Mouse (Mus musculus): ENCODE measurements around the gene Mettl7a2. TPM values are rescaled to one million over a fixed set of nuclear protein-coding genes. Genes with fewer than 3 reads are reported as not detected.
A peak's percentile ranks its signal among the peaks of the same experiment; 100 is the strongest.
"Not testable (repeated sequence)": the region's sequence is repeated elsewhere in the genome, so short reads cannot be mapped to it uniquely, and the experiment has no call there.

Mettl7a2 gene
- not detected in 2 replicates for polyA plus RNA-seq (2015; fragmentation: Nextera tagmentation; extraction: Ambion mirVana)

GRCm38 (mm10) chr15:100352711-100353250 lies at the start of gene Mettl7a2, which contains the start of gene Methig1:
Mettl7a2 (plus strand) TSS chr15:100353200.
Methig1 (plus strand) TSS chr15:100353149.
- no peak for ATAC-seq (ENCODE audit: insufficient read depth, low FRiP score)
- Histone ChIP-seq H3K4me3 (replicated peaks; ENCODE audit: low read length) (no peak within 1 kb of the TSS), H3K4me2 (ENCODE audit: low read depth, low read length) (no peak within 1 kb of the TSS), H3K36me3 (ENCODE audit: control insufficient read depth, insufficient read depth, low read length) (no peaks in the 10 kb centered on the region), H3K4me1 (ENCODE audit: control insufficient read depth, insufficient read depth, low read length) (no peaks in the 10 kb centered on the region), H3K27me3 (ENCODE audit: control insufficient read depth, insufficient read depth, low read length) (no peaks in the 10 kb centered on the region), H3K9ac (ENCODE audit: low read length) (no peak within 1 kb of the TSS), H3K27ac (ENCODE audit: low read length) (no peak within 1 kb of the TSS), H3K9me3 (replicated peaks; ENCODE audit: control insufficient read depth, low read length) (no peaks in the 10 kb centered on the region)
- WGBS, result 79% methylated on average over 10 of the region's 10 CpGs

GRCm38 (mm10) chr15:100303428-100304018 lies 49.5 kb upstream of the Mettl7a2 start:
- no peak for ATAC-seq (ENCODE audit: insufficient read depth, low FRiP score)
- H3K36me3 ChIP-seq (ENCODE audit: control insufficient read depth, insufficient read depth, low read length), result no peaks in the 10 kb centered on the region
- H3K27ac ChIP-seq (ENCODE audit: low read length), result peak overlapping the region; percentile 94; the same call in 1 of the 2 replicates
- H3K9ac ChIP-seq (ENCODE audit: low read length), result no peak overlapping the region
- peaks cover 5% of the 10 kb centered on the region; the same call in 1 of the 2 replicates for H3K4me1 ChIP-seq (ENCODE audit: control insufficient read depth, insufficient read depth, low read length)
- peak overlapping the region; percentile 84 for H3K4me2 ChIP-seq (ENCODE audit: low read depth, low read length)
- WGBS, result 43% methylated on average over 8 of the region's 8 CpGs
- peak overlapping the region; percentile 61 for H3K4me3 ChIP-seq (replicated peaks; ENCODE audit: low read length)
- H3K9me3 ChIP-seq (replicated peaks; ENCODE audit: control insufficient read depth, low read length), result no peaks in the 10 kb centered on the region
- H3K27me3 ChIP-seq (ENCODE audit: control insufficient read depth, insufficient read depth, low read length), result no peaks in the 10 kb centered on the region

- peaks cover 5% of the 10 kb centered on the region; the same call in 1 of the 2 replicates for H3K4me1 ChIP-seq (ENCODE audit: control insufficient read depth, insufficient read depth, low read length)
- H3K27me3 ChIP-seq (ENCODE audit: control insufficient read depth, insufficient read depth, low read length), result no peaks in the 10 kb centered on the region
- peak; percentile 81 for ATAC-seq (ENCODE audit: insufficient read depth, low FRiP score)
- no peaks in the 10 kb centered on the region for H3K9me3 ChIP-seq (replicated peaks; ENCODE audit: control insufficient read depth, low read length)
- peak within 1 kb of the TSS; percentile 84 for H3K4me2 ChIP-seq (ENCODE audit: low read depth, low read length)
- peak within 1 kb of the TSS; percentile 94 for H3K27ac ChIP-seq (ENCODE audit: low read length)
- peak within 1 kb of the TSS; percentile 78 for H3K9ac ChIP-seq (ENCODE audit: low read length)
- 2% methylated on average over 24 of the region's 30 CpGs for WGBS
- no peaks in the 10 kb centered on the region for H3K36me3 ChIP-seq (ENCODE audit: control insufficient read depth, insufficient read depth, low read length)
- peak within 1 kb of the TSS; percentile 61 for H3K4me3 ChIP-seq (replicated peaks; ENCODE audit: low read length)
Observed at GRCm38 (mm10) chr15:100304019-100304991, 48.7 kb upstream of the Mettl7a2 start, which contains the start of gene Mettl7a1. Mettl7a1 (plus strand) TSS chr15:100304140.

- Histone ChIP-seq H3K9ac (ENCODE audit: low read length) (no peak overlapping the region), H3K27me3 (ENCODE audit: control insufficient read depth, insufficient read depth, low read length) (no peaks in the 10 kb centered on the region), H3K27ac (ENCODE audit: low read length) (no peak overlapping the region), H3K4me3 (replicated peaks; ENCODE audit: low read length) (no peak overlapping the region), H3K36me3 (ENCODE audit: control insufficient read depth, insufficient read depth, low read length) (no peaks in the 10 kb centered on the region), H3K9me3 (replicated peaks; ENCODE audit: control insufficient read depth, low read length) (no peaks in the 10 kb centered on the region), H3K4me1 (ENCODE audit: control insufficient read depth, insufficient read depth, low read length) (peaks cover 5% of the 10 kb centered on the region; the same call in 1 of the 2 replicates), H3K4me2 (ENCODE audit: low read depth, low read length) (no peak overlapping the region)
- WGBS, result 82% methylated on average over 2 of the region's 2 CpGs
- ATAC-seq (ENCODE audit: insufficient read depth, low FRiP score), result no peak
Observed at GRCm38 (mm10) chr15:100306201-100306600, 46.8 kb upstream of the Mettl7a2 start.

- not testable (repeated sequence) for H3K4me1 ChIP-seq (ENCODE audit: control insufficient read depth, insufficient read depth, low read length); H3K27me3 ChIP-seq (ENCODE audit: control insufficient read depth, insufficient read depth, low read length); H3K9ac ChIP-seq (ENCODE audit: low read length); ATAC-seq (ENCODE audit: insufficient read depth, low FRiP score); H3K36me3 ChIP-seq (ENCODE audit: control insufficient read depth, insufficient read depth, low read length); H3K27ac ChIP-seq (ENCODE audit: low read length); H3K4me2 ChIP-seq (ENCODE audit: low read depth, low read length); H3K9me3 ChIP-seq (replicated peaks; ENCODE audit: control insufficient read depth, low read length); H3K4me3 ChIP-seq (replicated peaks; ENCODE audit: low read length)
- WGBS, result 33% methylated on average over 9 of the region's 11 CpGs
Observed at GRCm38 (mm10) chr15:100307438-100308096, 45.4 kb upstream of the Mettl7a2 start.

GRCm38 (mm10) chr15:100312346-100312745 lies 40.7 kb upstream of the Mettl7a2 start:
- no peaks in the 10 kb centered on the region for H3K9me3 ChIP-seq (replicated peaks; ENCODE audit: control insufficient read depth, low read length)
- 70% methylated on average over 2 of the region's 2 CpGs for WGBS
- no peaks in the 10 kb centered on the region for H3K27me3 ChIP-seq (ENCODE audit: control insufficient read depth, insufficient read depth, low read length)
- no peak for ATAC-seq (ENCODE audit: insufficient read depth, low FRiP score)
- no peak overlapping the region for H3K27ac ChIP-seq (ENCODE audit: low read length)
- 0 out of 2 replicates have a peak, but pooled peaks cover 3% of the 10 kb centered on the region for H3K36me3 ChIP-seq (ENCODE audit: control insufficient read depth, insufficient read depth, low read length)
- no peak overlapping the region for H3K9ac ChIP-seq (ENCODE audit: low read length)
- no peak overlapping the region; the same call in 1 of the 2 replicates for H3K4me2 ChIP-seq (ENCODE audit: low read depth, low read length)
- no peak overlapping the region for H3K4me3 ChIP-seq (replicated peaks; ENCODE audit: low read length)
- H3K4me1 ChIP-seq (ENCODE audit: control insufficient read depth, insufficient read depth, low read length), result 0 out of 2 replicates have a peak, but pooled peaks cover 3% of the 10 kb centered on the region

- H3K27me3 ChIP-seq (ENCODE audit: control insufficient read depth, insufficient read depth, low read length), result no peaks in the 10 kb centered on the region
- H3K27ac ChIP-seq (ENCODE audit: low read length), result no peak overlapping the region
- no peak overlapping the region for H3K4me3 ChIP-seq (replicated peaks; ENCODE audit: low read length)
- no peak overlapping the region for H3K9ac ChIP-seq (ENCODE audit: low read length)
- H3K4me1 ChIP-seq (ENCODE audit: control insufficient read depth, insufficient read depth, low read length), result 0 out of 2 replicates have a peak, but pooled peaks cover 3% of the 10 kb centered on the region
- H3K36me3 ChIP-seq (ENCODE audit: control insufficient read depth, insufficient read depth, low read length), result 0 out of 2 replicates have a peak, but pooled peaks cover 3% of the 10 kb centered on the region
- WGBS, result 92% methylated on average over 5 of the region's 5 CpGs
- no peaks in the 10 kb centered on the region for H3K9me3 ChIP-seq (replicated peaks; ENCODE audit: control insufficient read depth, low read length)
- no peak overlapping the region for H3K4me2 ChIP-seq (ENCODE audit: low read depth, low read length)
- ATAC-seq (ENCODE audit: insufficient read depth, low FRiP score), result no peak
Observed at GRCm38 (mm10) chr15:100314448-100315145, 38.4 kb upstream of the Mettl7a2 start.

GRCm38 (mm10) chr15:100318014-100318671 lies 34.9 kb upstream of the Mettl7a2 start:
- not testable (repeated sequence) for H3K4me3 ChIP-seq (replicated peaks; ENCODE audit: low read length); H3K4me2 ChIP-seq (ENCODE audit: low read depth, low read length); ATAC-seq (ENCODE audit: insufficient read depth, low FRiP score); H3K27ac ChIP-seq (ENCODE audit: low read length); H3K36me3 ChIP-seq (ENCODE audit: control insufficient read depth, insufficient read depth, low read length); H3K27me3 ChIP-seq (ENCODE audit: control insufficient read depth, insufficient read depth, low read length); H3K9ac ChIP-seq (ENCODE audit: low read length); H3K4me1 ChIP-seq (ENCODE audit: control insufficient read depth, insufficient read depth, low read length); H3K9me3 ChIP-seq (replicated peaks; ENCODE audit: control insufficient read depth, low read length)
- 30% methylated on average over 4 of the region's 4 CpGs for WGBS
